Mouse (Mus musculus): ENCODE measurements around the gene Dnm1l.

GRCm38 (mm10) chr16:16346420-16346819, 12.3 kb downstream of the Dnm1l start:
- TF ChIP-seq HCFC1 (IDR thresholded peaks at IDR 0.05; ENCODE audit: borderline replicate concordance, insufficient read depth, low read length) (no peak), MAFK (IDR thresholded peaks at IDR 0.05; ENCODE audit: insufficient read depth, low read depth, low read length) (no peak)
